Mouse (Mus musculus): ENCODE data around the gene Evi2b. TPM values are rescaled to one million over a fixed set of nuclear protein-coding genes. Genes with fewer than 3 reads are reported as not detected.

Gene Evi2b
- 0.18 and 0.63 TPM in 2 replicates for polyA plus RNA-seq (2016; fragmentation: Nextera tagmentation; extraction: Ambion mirVana)

GRCm38 (mm10) chr11:79523560-79524309, at the start of gene Evi2b:
Gene Evi2b, minus strand, starts transcription at chr11:79523762.
- H3K36me3 ChIP-seq: 0 out of 2 replicates have a peak, but pooled peaks cover 8% of the 10 kb centered on the region
- 90% methylated on average over 10 of the region's 10 CpGs for WGBS

GRCm38 (mm10) chr11:79570319-79570718, 46.8 kb upstream of the Evi2b start:
- no peak for ATAC-seq (ENCODE audit: low FRiP score)
- Histone ChIP-seq H3K4me2 (replicated peaks) (no peak overlapping the region), H3K9ac (no peak overlapping the region), H3K27ac (no peak overlapping the region), H3K4me3 (no peak overlapping the region), H3K9me3 (replicated peaks) (no peaks in the 10 kb centered on the region), H3K4me1 (no peaks in the 10 kb centered on the region), H3K36me3 (peaks cover 75% of the 10 kb centered on the region), H3K27me3 (no peaks in the 10 kb centered on the region)
- WGBS: 95% methylated on average over 2 of the region's 2 CpGs

More at GRCm38 (mm10) chr11:79523560-79524309, at the start of gene Evi2b:
- no peak within 1 kb of the TSS for H3K4me2 ChIP-seq (replicated peaks)
- ATAC-seq (ENCODE audit: low FRiP score): no peak
- no peak within 1 kb of the TSS for H3K27ac ChIP-seq
- H3K27me3 ChIP-seq: no peaks in the 10 kb centered on the region
- no peaks in the 10 kb centered on the region for H3K4me1 ChIP-seq
- H3K4me3 ChIP-seq: no peak within 1 kb of the TSS
- no peak within 1 kb of the TSS for H3K9ac ChIP-seq
- no peaks in the 10 kb centered on the region for H3K9me3 ChIP-seq (replicated peaks)

GRCm38 (mm10) chr11:79568197-79568911, 44.8 kb upstream of the Evi2b start:
- Histone ChIP-seq H3K9ac (no peak overlapping the region), H3K36me3 (peaks cover 66% of the 10 kb centered on the region), H3K4me3 (no peak overlapping the region), H3K27ac (no peak overlapping the region), H3K27me3 (no peaks in the 10 kb centered on the region), H3K9me3 (replicated peaks) (no peaks in the 10 kb centered on the region), H3K4me1 (no peaks in the 10 kb centered on the region), H3K4me2 (replicated peaks) (no peak overlapping the region)
- 92% methylated on average over 11 of the region's 11 CpGs for WGBS
- no peak for ATAC-seq (ENCODE audit: low FRiP score)

GRCm38 (mm10) chr11:79566947-79567346, 43.4 kb upstream of the Evi2b start:
- Histone ChIP-seq H3K4me3 (no peak overlapping the region), H3K27me3 (no peaks in the 10 kb centered on the region), H3K9ac (no peak overlapping the region), H3K4me1 (no peaks in the 10 kb centered on the region), H3K4me2 (replicated peaks) (no peak overlapping the region), H3K9me3 (replicated peaks) (no peaks in the 10 kb centered on the region), H3K36me3 (peaks cover 74% of the 10 kb centered on the region), H3K27ac (no peak overlapping the region)
- 54% methylated on average over 1 of the region's 1 CpGs for WGBS
- ATAC-seq (ENCODE audit: low FRiP score): no peak

GRCm38 (mm10) chr11:79563493-79563892, 39.9 kb upstream of the Evi2b start:
- Histone ChIP-seq H3K4me3 (no peak overlapping the region), H3K9me3 (replicated peaks) (no peaks in the 10 kb centered on the region), H3K36me3 (peaks cover 69% of the 10 kb centered on the region), H3K4me1 (no peaks in the 10 kb centered on the region), H3K9ac (no peak overlapping the region), H3K4me2 (replicated peaks) (no peak overlapping the region), H3K27ac (no peak overlapping the region), H3K27me3 (no peaks in the 10 kb centered on the region)
- WGBS: 94% methylated on average over 7 of the region's 7 CpGs
- no peak for ATAC-seq (ENCODE audit: low FRiP score)

GRCm38 (mm10) chr11:79560536-79560935, 37.0 kb upstream of the Evi2b start:
- peaks cover 67% of the 10 kb centered on the region for H3K36me3 ChIP-seq

GRCm38 (mm10) chr11:79552622-79553021, 29.1 kb upstream of the Evi2b start:
- no peak overlapping the region for H3K4me2 ChIP-seq (replicated peaks)
- WGBS: 76% methylated on average over 1 of the region's 1 CpGs
- no peak overlapping the region for H3K27ac ChIP-seq
- no peaks in the 10 kb centered on the region for H3K4me1 ChIP-seq
- H3K9ac ChIP-seq: no peak overlapping the region
- no peaks in the 10 kb centered on the region for H3K27me3 ChIP-seq
- H3K4me3 ChIP-seq: no peak overlapping the region
- no peaks in the 10 kb centered on the region for H3K9me3 ChIP-seq (replicated peaks)
- H3K36me3 ChIP-seq: peaks cover 85% of the 10 kb centered on the region
- ATAC-seq (ENCODE audit: low FRiP score): no peak

More at GRCm38 (mm10) chr11:79560536-79560935, 37.0 kb upstream of the Evi2b start:
- no peak for ATAC-seq (ENCODE audit: low FRiP score)
- Histone ChIP-seq H3K27ac (no peak overlapping the region), H3K27me3 (no peaks in the 10 kb centered on the region), H3K4me3 (no peak overlapping the region), H3K4me2 (replicated peaks) (no peak overlapping the region), H3K9me3 (replicated peaks) (no peaks in the 10 kb centered on the region), H3K9ac (no peak overlapping the region), H3K4me1 (no peaks in the 10 kb centered on the region)
- WGBS: 94% methylated on average over 4 of the region's 4 CpGs

- peaks cover 23% of the 10 kb centered on the region for H3K36me3 ChIP-seq
- H3K27ac ChIP-seq: no peak overlapping the region
- no peaks in the 10 kb centered on the region for H3K4me1 ChIP-seq
- H3K9me3 ChIP-seq (replicated peaks): no peaks in the 10 kb centered on the region
- no peak overlapping the region for H3K4me3 ChIP-seq
- WGBS: 98% methylated on average over 3 of the region's 3 CpGs
- no peak overlapping the region for H3K4me2 ChIP-seq (replicated peaks)
- ATAC-seq (ENCODE audit: low FRiP score): no peak
- no peak overlapping the region for H3K9ac ChIP-seq
- no peaks in the 10 kb centered on the region for H3K27me3 ChIP-seq
Measured at GRCm38 (mm10) chr11:79536293-79536692, 12.7 kb upstream of the Evi2b start.

GRCm38 (mm10) chr11:79535554-79535953, 12.0 kb upstream of the Evi2b start:
- H3K27ac ChIP-seq: no peak overlapping the region
- no peaks in the 10 kb centered on the region for H3K27me3 ChIP-seq
- no peak overlapping the region for H3K4me3 ChIP-seq
- ATAC-seq (ENCODE audit: low FRiP score): no peak
- 90% methylated on average over 4 of the region's 4 CpGs for WGBS
- H3K36me3 ChIP-seq: peaks cover 19% of the 10 kb centered on the region
- no peak overlapping the region for H3K4me2 ChIP-seq (replicated peaks)
- no peaks in the 10 kb centered on the region for H3K9me3 ChIP-seq (replicated peaks)
- H3K9ac ChIP-seq: no peak overlapping the region
- H3K4me1 ChIP-seq: no peaks in the 10 kb centered on the region

- H3K4me1 ChIP-seq: no peaks in the 10 kb centered on the region
- WGBS: 88% methylated on average over 8 of the region's 8 CpGs
- no peaks in the 10 kb centered on the region for H3K27me3 ChIP-seq
- peaks cover 14% of the 10 kb centered on the region for H3K36me3 ChIP-seq
- no peak overlapping the region for H3K9ac ChIP-seq
- no peak overlapping the region for H3K4me2 ChIP-seq (replicated peaks)
- H3K27ac ChIP-seq: no peak overlapping the region
- H3K4me3 ChIP-seq: no peak overlapping the region
- H3K9me3 ChIP-seq (replicated peaks): no peaks in the 10 kb centered on the region
- no peak for ATAC-seq (ENCODE audit: low FRiP score)
Measured at GRCm38 (mm10) chr11:79533950-79534690, 10.6 kb upstream of the Evi2b start.

GRCm38 (mm10) chr11:79533311-79533710, 9.7 kb upstream of the Evi2b start:
- Histone ChIP-seq H3K36me3 (peaks cover 15% of the 10 kb centered on the region), H3K27me3 (no peaks in the 10 kb centered on the region), H3K9ac (no peak overlapping the region), H3K27ac (no peak overlapping the region), H3K9me3 (replicated peaks) (no peaks in the 10 kb centered on the region), H3K4me2 (replicated peaks) (no peak overlapping the region), H3K4me3 (no peak overlapping the region), H3K4me1 (no peaks in the 10 kb centered on the region)
- ATAC-seq (ENCODE audit: low FRiP score): no peak
- WGBS: 93% methylated on average over 6 of the region's 6 CpGs

- peaks cover 14% of the 10 kb centered on the region for H3K36me3 ChIP-seq
- H3K27ac ChIP-seq: no peak overlapping the region
- H3K9ac ChIP-seq: no peak overlapping the region
- H3K4me1 ChIP-seq: no peaks in the 10 kb centered on the region
- WGBS: 95% methylated on average over 4 of the region's 4 CpGs
- no peaks in the 10 kb centered on the region for H3K27me3 ChIP-seq
- no peaks in the 10 kb centered on the region for H3K9me3 ChIP-seq (replicated peaks)
- no peak overlapping the region for H3K4me2 ChIP-seq (replicated peaks)
- H3K4me3 ChIP-seq: no peak overlapping the region
- no peak for ATAC-seq (ENCODE audit: low FRiP score)
Measured at GRCm38 (mm10) chr11:79531485-79531884, 7.9 kb upstream of the Evi2b start.
